Mouse (Mus musculus): Measurements from ENCODE around the gene Tmprss12.

GRCm38 (mm10) chr15:100245951-100246350 lies 34.7 kb upstream of the Tmprss12 start:
- TF ChIP-seq CTCF (IDR thresholded peaks at IDR 0.05; ENCODE audit: low read depth) (no peak), EP300 (IDR thresholded peaks at IDR 0.05; ENCODE audit: low read depth) (no peak)

Data from liver, embryonic 14.5 days (tissue).